Mouse (Mus musculus): ENCODE data around the gene Gm28551. TPM values are rescaled to one million over a fixed set of nuclear protein-coding genes. Genes with fewer than 3 reads are reported as not detected.

Gene Gm28551
- not detected for total RNA-seq (2023)

GRCm38 (mm10) chr1:53352327-53353261 lies at the start of gene Gm28551, which contains the start of the genes Asdurf and Asnsd1:
Gene Gm28551, minus strand, starts transcription at chr1:53352667.
Gene Asdurf, minus strand, starts transcription at chr1:53352619.
Gene Asnsd1, minus strand, starts transcription at chr1:53352752.

GRCm38 (mm10) chr1:53312989-53313967 lies 39.2 kb downstream of the Gm28551 start, which contains the start of gene Osgepl1:
Gene Osgepl1, plus strand, starts transcription at chr1:53313624.

GRCm38 (mm10) chr1:53296581-53297383 lies 55.7 kb downstream of the Gm28551 start, which contains the start of the genes Pms1, Ormdl1 and Gm28778:
Gene Pms1, minus strand, starts transcription at chr1:53297018.
Gene Ormdl1, plus strand, starts transcription at chr1:53297095.
Gene Gm28778, plus strand, starts transcription at chr1:53297111.

Other genes starting within 250 kb of the Gm28551 start
- gene 1700019A02Rik, start 165.0 kb downstream of the Gm28551 start, total RNA-seq (2023): not detected
- gene Pms1, start 55.6 kb downstream of the Gm28551 start, total RNA-seq (2023): 10 to 100 TPM; 16.7 to 18.5 TPM
- 10 to 100 TPM; 16.6 to 20.7 TPM for gene Ormdl1, start 55.6 kb downstream of the Gm28551 start, total RNA-seq (2023)
- 1 to 10 TPM in 1 of 2 experiments, under 1 TPM in 1; 0.96 to 1.9 TPM for gene Gm28778, start 55.6 kb downstream of the Gm28551 start, total RNA-seq (2023)
- gene Osgepl1, start 39.0 kb downstream of the Gm28551 start, total RNA-seq (2023): 10 to 100 TPM; 10.2 to 15.4 TPM
- gene Asdurf, start within 50 bp of the Gm28551 start, total RNA-seq (2023): 10 to 100 TPM in 1 of 2 experiments, not detected in 1; 12.3 TPM
- 10 to 100 TPM; 53.6 to 68.3 TPM for gene Asnsd1, start 85 bp upstream of the Gm28551 start, total RNA-seq (2023)